Mouse (Mus musculus) limb, embryonic 11.5 days (tissue): ENCODE measurements around the gene Ndufaf8. TPM values are rescaled to one million over a fixed set of nuclear protein-coding genes. Genes with fewer than 3 reads are reported as not detected.

Experiments
- ATAC-seq: fragments of 200-750 bp; cut with Nextera tagmentation; 2 replicates; pipeline ENCODE4 v1.8.0; 2017; ENCODE audit warnings: low read depth; ENCODE audit not compliant: insufficient number of reproducible peaks, low FRiP score, low TSS enrichment
- DNase-seq: peaks from one replicate; pipeline ENCODE4 v3.0.0-alpha.2; 2015; ENCODE audit warnings: low spot score
- H3K27ac ChIP-seq: fragments of 300-500 bp; sonication (generic); replicated peaks from 2 replicates; pipeline ENCODE4 v1.5.1; 2014; ENCODE audit warnings: low read depth, mild to moderate bottlenecking, low read length
- H3K27me3 ChIP-seq: fragments of 300-500 bp; sonication (generic); 2 replicates; pipeline ENCODE4 v1.6.1; 2014; ENCODE audit warnings: mild to moderate bottlenecking, low read length, mixed read lengths; ENCODE audit not compliant: control insufficient read depth, insufficient read depth
- H3K36me3 ChIP-seq: fragments of 300-500 bp; sonication (generic); 2 replicates; pipeline ENCODE4 v1.6.1; 2014; ENCODE audit warnings: mild to moderate bottlenecking, low read length, moderate library complexity, mixed read lengths; ENCODE audit not compliant: control insufficient read depth, insufficient read depth
- H3K4me1 ChIP-seq: fragments of 300-500 bp; sonication (generic); 2 replicates; pipeline ENCODE4 v1.6.1; 2014; ENCODE audit warnings: low read length, mixed read lengths; ENCODE audit not compliant: control insufficient read depth, insufficient read depth
- H3K4me2 ChIP-seq: fragments of 300-500 bp; sonication (generic); 2 replicates; pipeline ENCODE4 v1.6.1; 2014; ENCODE audit warnings: low read depth, mild to moderate bottlenecking, moderate library complexity; ENCODE audit not compliant: severe bottlenecking
- H3K4me3 ChIP-seq: fragments of 300-500 bp; sonication (generic); 2 replicates; pipeline ENCODE4 v1.5.1; 2014; ENCODE audit warnings: low read depth, low read length
- H3K9ac ChIP-seq: fragments of 300-500 bp; sonication (generic); 2 replicates; pipeline ENCODE4 v1.6.1; 2014; ENCODE audit warnings: mild to moderate bottlenecking, low read length
- H3K9me3 ChIP-seq: fragments of 300-500 bp; sonication (generic); 2 replicates; pipeline ENCODE4 v1.6.1; 2016; ENCODE audit warnings: low read length; ENCODE audit not compliant: control insufficient read depth
- WGBS: fragments of 180-500 bp; shearing (Covaris S2); extraction: QIAGEN DNeasy Blood & Tissue Kit; methylation state at CpG from one replicate; pipeline ENCODE4 v1.1.7; 2014; 5-methylcytosine and 5-hydroxymethylcytosine counted together
- microRNA-seq: library from miRNA; unstranded; fragments of <30 nt; microRNA quantifications from one replicate; pipeline ENCODE4, GENCODE M21; 2016
- polyA plus RNA-seq: library from polyadenylated mRNA; unstranded; fragments of >200 nt; fragmentation: Nextera tagmentation; extraction: Ambion mirVana; gene quantifications from 2 replicates; pipeline ENCODE4 v1.2.1, GENCODE M21; 2014

Ndufaf8 gene
- polyA plus RNA-seq, 1 experiment from 2014 or later, result 71.3 TPM

GRCm38 (mm10) chr11:120143708-120144497 lies 45.2 kb downstream of the Ndufaf8 start:
- Histone ChIP-seq H3K4me1 (0 out of 2 replicates have a peak, but pooled peaks cover 2% of the 10 kb centered on the region), H3K27ac (no peak overlapping the region), H3K9me3 (no peaks in the 10 kb centered on the region), H3K9ac (no peak overlapping the region), H3K27me3 (no peaks in the 10 kb centered on the region), H3K4me3 (no peak overlapping the region), H3K4me2 (no peak overlapping the region), H3K36me3 (no peaks in the 10 kb centered on the region; the same call in 1 of the 2 replicates)
- ATAC-seq (no peak), DNase-seq (no peak)
- WGBS, result 88% methylated on average over 13 of the region's 13 CpGs

GRCm38 (mm10) chr11:120148201-120148855 lies 49.6 kb downstream of the Ndufaf8 start:
- peaks cover 6% of the 10 kb centered on the region for H3K4me1 ChIP-seq
- WGBS, result 92% methylated on average over 8 of the region's 8 CpGs

DNA sequence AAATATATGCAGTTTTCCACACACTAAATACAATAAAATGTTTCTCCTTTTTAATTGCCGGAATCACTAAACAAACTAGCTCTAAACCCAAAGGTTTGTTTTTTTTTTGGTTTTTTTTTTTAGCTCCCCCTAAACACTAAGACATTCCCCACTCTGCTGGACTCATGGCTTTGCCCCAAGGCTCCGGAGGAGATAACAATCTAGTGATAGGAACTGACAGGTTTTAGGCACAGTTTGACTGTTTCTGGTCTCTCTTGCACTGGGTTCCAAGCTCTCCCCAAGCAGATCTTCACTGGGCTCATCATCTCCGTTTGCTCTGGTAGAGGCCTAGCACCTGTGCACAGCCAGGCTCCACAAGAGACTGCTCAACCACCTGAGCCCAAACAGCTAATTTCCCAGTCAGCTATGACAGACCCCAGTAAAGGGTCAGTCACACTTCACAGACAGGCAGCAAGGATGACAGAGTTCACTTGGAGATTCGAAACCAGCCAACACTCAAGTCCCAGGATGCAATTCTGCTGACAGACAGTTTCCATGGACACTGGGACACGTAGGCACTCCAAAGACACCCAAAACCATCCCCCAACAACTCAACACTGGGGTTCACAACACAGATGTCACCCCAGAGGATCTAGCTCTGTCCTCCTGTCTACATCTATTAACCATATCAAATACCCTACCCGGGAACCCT lies 50.9 kb downstream of the Ndufaf8 start:
- no peaks in the 10 kb centered on the region for H3K9me3 ChIP-seq
- H3K27me3 ChIP-seq, result no peaks in the 10 kb centered on the region
- H3K36me3 ChIP-seq, result no peaks in the 10 kb centered on the region; the same call in 1 of the 2 replicates
- H3K9ac ChIP-seq, result peak overlapping the region; percentile 77
- peak overlapping the region; percentile 68; the same call in 1 of the 2 replicates for H3K4me3 ChIP-seq
- WGBS, result 49% methylated on average over 6 of the region's 6 CpGs
- DNase-seq, result no peak
- H3K4me2 ChIP-seq, result peak overlapping the region; percentile 83
- ATAC-seq, result no peak
- H3K4me1 ChIP-seq, result peaks cover 6% of the 10 kb centered on the region
- H3K27ac ChIP-seq, result no peak overlapping the region

More at GRCm38 (mm10) chr11:120148201-120148855, 49.6 kb downstream of the Ndufaf8 start:
- ATAC-seq, result no peak
- Histone ChIP-seq H3K4me3 (no peak overlapping the region), H3K9ac (no peak overlapping the region), H3K36me3 (no peaks in the 10 kb centered on the region; the same call in 1 of the 2 replicates), H3K4me2 (no peak overlapping the region), H3K27me3 (no peaks in the 10 kb centered on the region), H3K27ac (no peak overlapping the region), H3K9me3 (no peaks in the 10 kb centered on the region)
- DNase-seq, result no peak

Small RNA genes lying within 50 kb of the gene (microRNA-seq; reads per million reads assigned to microRNA genes)
- not detected for gene Gm25948

Other genes with a start within 250 kb of the Ndufaf8 start
- 101 and 109 TPM in 2 replicates for gene Chmp6, start 185.5 kb upstream of the Ndufaf8 start, polyA plus RNA-seq
- 14.8 and 17.7 TPM in 2 replicates for gene Baiap2, start 156.2 kb upstream of the Ndufaf8 start, polyA plus RNA-seq
- 1.5 and 1.8 TPM in 2 replicates for gene Aatk, start 51.8 kb upstream of the Ndufaf8 start, polyA plus RNA-seq
- gene Cep131, start 12.1 kb upstream of the Ndufaf8 start, polyA plus RNA-seq, result 30.5 and 33.7 TPM in 2 replicates
- 16.9 and 18.6 TPM in 2 replicates for gene Tepsin, start 197 bp upstream of the Ndufaf8 start, polyA plus RNA-seq
- gene Slc38a10, start 52.4 kb downstream of the Ndufaf8 start, polyA plus RNA-seq, result 46.1 and 53.2 TPM in 2 replicates
- gene Bahcc1, start 134.0 kb downstream of the Ndufaf8 start, polyA plus RNA-seq, result 24.9 and 27.6 TPM in 2 replicates
- 2,996 and 3,123 TPM in 2 replicates for gene Actg1, start 249.6 kb downstream of the Ndufaf8 start, polyA plus RNA-seq